Mouse (Mus musculus) mesoderm, embryonic 11.5 days (tissue): ENCODE measurements around the gene Rffl.
A peak's percentile ranks its signal among the peaks of the same experiment; 100 is the strongest.
"Not testable (repeated sequence)": the region's sequence is repeated elsewhere in the genome, so short reads cannot be mapped to it uniquely, and the experiment has no call there.

Experiments
- DNase-seq: peaks from one replicate; pipeline ENCODE4 v3.0.0-alpha.2; 2012; ENCODE audit warnings: low read depth, low spot score

The Rffl gene

DNA sequence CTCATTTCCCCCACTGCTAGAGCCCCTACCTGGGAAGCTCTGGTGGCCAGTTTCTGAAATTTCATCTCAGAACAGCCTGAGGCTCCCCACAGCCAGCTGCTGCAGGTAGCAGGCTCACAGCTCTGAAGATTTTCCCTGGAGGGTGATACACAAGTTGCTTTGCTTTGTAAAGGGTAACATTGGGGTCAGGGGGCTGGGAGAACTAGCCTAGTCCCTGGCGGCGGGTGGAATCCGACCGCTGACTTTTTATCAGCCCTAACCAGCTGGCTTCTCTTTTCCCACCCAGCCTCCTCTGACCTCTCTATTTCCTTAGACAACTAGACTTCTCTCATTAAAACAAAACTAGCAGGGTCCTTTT lies 25.0 kb downstream of the Rffl start:
- no peak for DNase-seq

DNA sequence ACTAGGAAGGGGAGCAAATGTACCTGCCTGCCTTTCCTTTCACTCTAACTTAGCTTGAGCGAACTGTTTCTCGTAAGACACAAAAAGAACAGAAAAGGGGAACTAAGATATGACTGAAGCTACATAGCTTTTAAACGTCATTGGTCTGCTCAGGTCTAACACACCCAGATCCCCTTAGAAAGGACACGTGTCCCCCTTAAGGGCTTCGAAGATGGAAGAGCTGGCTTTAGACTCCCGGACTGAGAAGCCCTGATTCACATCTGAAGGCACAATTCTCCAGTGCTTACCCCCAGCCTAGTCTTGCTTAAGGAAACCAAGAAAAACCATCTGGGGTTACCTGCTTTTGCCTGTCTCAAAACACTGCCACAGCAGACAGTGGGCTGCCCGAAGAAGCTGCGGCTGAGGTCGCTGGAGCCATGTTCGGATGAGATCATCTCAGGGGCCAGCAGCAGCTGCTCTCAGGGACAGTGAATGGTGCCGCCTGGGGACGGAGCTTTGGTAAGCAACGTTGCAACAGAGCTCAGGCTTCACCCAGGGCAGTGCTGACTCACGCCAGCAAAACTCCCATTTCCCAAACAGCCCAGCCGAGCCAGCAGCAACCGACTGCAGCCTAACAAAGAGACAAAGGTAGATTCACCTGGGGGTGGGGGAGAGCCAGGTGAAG lies 25.5 kb downstream of the Rffl start:
- peak; percentile 43 for DNase-seq

GRCm38 (mm10) chr11:82844771-82845414 lies 26.1 kb downstream of the Rffl start:
- no peak for DNase-seq

DNA sequence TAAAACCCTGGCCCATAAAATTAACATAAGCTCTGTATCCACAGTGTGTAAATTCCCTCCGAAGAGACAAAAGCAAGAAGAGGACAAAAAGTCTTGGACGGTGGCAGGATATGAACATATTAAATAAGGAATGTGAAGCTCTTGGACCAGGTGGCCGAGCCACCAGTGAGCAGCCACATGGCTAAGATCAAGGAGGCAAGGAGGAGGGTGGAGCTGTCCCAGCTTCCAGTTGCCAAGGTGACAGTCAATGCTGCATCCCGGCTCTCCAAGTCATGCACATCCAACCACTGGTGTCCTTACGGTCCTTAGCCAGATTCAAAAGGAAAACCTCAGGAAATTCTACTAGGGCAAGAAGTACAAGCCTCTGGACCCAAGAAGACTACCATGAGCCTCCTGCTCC lies 32.5 kb downstream of the Rffl start:
- DNase-seq: no peak

- no peak for DNase-seq
Measured at GRCm38 (mm10) chr11:82837848-82838247, 33.2 kb downstream of the Rffl start.

DNA sequence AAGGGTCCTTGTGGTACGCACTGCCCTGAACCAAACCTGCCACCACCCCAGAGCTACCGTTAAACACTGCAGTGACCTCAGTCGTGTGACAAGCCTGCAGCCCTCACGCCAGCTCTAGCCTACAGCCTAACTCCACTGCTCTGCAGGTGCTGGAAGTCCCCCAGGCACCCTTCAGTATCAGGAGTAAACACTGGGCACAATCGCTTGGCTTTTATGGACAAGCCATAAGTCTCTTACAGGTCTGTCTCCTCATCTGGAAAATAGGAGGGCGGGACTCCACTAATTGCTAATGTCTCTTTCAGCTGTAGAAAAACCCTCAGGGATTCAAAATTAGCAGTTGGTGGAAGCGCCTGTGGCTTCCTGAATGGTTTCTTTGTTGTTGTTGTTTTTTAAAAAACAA lies 33.8 kb downstream of the Rffl start:
- no peak for DNase-seq

- no peak for DNase-seq
Measured at GRCm38 (mm10) chr11:82835616-82836432, 35.2 kb downstream of the Rffl start.

DNA sequence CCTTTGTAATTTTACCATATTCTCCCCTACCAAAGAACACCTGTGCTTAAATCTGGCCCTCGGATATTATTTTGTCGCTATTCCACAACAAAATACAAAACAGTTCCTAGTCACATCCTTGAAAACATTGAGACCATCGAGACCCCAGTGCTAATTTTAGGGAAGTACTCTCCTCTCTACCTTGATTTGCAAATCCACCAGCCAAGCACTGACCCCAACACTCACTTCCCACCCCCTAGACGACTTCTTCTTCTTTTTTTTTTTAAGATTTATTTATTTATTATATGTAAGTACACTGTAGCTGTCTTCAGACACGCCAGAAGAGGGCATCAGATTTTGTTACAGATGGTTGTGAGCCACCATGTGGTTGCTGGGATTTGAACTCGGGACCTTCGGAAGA lies 36.7 kb downstream of the Rffl start:
- DNase-seq: not testable (repeated sequence)

DNA sequence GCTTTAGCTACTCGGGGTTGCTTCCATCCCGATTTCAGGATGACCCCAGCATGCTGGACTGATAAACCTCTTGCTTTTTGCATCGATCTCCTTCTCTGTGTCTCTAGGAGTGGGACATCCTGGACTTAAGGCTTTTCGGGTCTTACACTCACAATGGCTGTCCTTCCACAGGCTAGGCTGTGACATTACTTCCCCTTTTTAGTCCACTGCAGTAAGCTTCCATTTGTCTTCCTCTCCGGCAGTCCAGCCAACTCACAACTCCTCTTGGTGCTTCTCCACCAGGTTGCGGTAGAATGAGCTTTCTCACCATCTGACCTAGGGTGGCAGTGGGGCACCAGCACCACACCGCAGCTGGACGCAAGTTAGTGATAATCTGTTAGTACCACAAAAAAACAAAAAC lies 37.1 kb downstream of the Rffl start:
- DNase-seq: no peak

DNA sequence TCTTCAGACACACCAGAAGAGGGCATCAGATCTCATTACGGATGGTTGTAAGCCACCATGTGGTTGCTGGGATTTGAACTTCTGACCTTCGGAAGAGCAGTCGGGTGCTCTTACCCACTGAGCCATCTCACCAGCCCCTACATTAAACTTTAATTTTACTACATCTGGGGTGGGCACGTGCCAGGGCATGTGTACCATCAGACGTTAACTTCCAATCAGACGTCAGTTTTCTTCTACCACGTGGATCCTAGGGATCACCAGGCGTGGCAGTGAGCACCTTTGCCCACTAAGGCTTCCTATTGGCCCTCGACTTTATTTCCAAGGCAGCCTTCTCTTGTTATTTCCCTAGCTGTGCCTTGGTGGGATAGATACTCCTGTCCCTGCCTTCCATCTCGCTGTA lies 38.6 kb downstream of the Rffl start:
- not testable (repeated sequence) for DNase-seq

DNA sequence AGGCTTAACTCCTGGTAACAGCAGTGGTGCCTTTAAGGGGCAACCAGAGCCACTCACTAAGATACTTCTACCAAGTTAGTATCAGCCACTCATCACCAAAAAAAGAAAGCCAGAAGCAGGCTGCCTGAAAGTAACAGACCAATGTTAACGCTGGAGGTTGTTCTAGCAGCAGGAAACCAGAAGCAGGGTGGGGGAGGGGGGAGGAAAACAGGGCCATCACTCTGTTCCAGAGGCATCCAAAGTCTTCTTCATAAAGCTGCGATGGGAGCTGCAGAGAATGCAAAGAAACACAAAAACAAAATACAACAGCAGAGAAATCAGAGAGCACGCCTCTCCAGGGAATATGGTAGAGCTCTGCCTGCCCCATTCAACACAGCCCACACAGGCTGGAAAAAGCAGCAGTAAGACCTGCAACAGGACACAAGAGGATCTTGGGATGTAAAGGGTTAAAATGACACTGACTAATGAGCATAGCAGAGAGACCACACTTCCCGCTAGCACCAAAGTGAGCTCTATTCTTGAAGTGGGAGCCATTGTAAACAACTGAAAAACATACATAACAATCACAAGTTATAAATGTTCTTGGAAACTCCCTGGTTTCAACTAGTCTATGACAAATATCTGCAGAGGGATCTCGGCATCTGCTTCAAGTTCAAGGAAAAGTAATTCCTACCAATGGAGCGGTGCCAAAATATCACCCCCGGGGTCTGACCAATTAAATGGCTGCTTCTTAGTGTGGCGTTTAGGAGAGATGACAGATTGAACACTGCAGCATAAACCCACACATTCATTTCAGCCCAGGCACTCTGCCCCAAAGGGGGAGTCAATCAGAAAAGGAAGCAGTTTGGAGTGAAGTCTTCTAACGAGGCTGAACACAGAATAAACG lies 39.8 kb downstream of the Rffl start:
- peak; percentile 49 for DNase-seq

DNA sequence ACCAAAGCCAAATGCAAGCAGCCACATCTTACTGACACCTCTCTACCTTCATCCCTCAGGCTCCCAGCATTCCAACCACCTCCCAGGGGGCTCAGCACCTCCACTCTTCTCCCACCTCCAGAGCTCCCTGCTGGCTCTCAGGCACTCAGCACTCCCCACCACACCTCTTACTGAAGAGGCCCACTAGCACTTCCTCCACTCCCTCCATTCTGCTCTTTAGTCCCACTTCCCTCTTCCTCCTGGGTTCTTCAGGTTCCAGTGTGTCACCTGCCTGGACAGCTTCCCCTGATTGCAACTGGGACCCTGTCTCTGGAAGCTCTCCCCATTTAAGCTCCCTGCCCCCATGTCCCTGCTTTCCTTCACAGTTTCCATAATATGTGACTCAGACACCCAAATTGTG lies 44.2 kb downstream of the Rffl start:
- DNase-seq: no peak

GRCm38 (mm10) chr11:82820788-82821456 lies 50.1 kb downstream of the Rffl start:
- DNase-seq: no peak

DNA sequence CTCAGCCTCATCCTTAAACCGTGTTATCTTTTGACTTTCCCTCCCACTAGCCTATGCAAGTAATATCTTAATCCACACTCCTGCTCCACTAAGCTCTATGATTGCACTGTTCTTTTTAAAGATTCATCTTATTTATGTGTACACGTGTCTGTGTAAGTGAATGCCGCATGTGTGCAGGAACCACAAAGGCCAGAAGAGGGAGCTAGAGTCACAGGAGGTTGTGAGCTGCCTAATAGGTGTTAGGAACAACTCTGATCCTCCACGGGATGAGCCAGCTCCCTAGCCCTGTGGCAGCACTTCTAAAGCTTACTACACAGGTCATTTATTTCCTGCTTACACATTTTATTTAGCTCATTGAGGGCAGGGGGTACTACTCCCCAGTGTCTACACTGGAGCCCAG lies 51.7 kb downstream of the Rffl start:
- peak; percentile 66 for DNase-seq

GRCm38 (mm10) chr11:82808485-82808884 lies 62.5 kb downstream of the Rffl start:
- DNase-seq: no peak

- DNase-seq: no peak
Measured at GRCm38 (mm10) chr11:82807370-82807769, 63.6 kb downstream of the Rffl start.

DNA sequence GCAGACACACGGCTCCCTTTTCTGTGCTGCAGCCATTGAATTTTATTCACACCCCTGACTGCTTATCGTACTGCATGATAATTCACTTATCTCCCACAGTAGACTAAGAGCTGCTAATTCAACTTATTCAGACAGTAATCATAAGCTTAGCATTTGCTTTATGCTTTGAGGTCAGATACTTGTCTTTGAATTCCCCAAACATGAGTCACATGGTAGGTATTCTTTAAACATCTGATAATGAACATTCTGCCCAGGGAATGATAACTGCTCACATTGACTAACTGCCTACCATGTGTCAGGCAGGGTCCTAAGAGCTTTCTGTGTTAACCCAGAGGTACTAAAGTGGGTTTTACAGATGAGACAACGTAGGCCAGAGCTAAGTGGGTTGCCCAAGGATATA lies 64.4 kb downstream of the Rffl start:
- no peak for DNase-seq

GRCm38 (mm10) chr11:82783453-82783852 lies 87.6 kb downstream of the Rffl start:
- no peak for DNase-seq

- no peak for DNase-seq
Measured at GRCm38 (mm10) chr11:82782197-82782596, 88.8 kb downstream of the Rffl start.

DNA sequence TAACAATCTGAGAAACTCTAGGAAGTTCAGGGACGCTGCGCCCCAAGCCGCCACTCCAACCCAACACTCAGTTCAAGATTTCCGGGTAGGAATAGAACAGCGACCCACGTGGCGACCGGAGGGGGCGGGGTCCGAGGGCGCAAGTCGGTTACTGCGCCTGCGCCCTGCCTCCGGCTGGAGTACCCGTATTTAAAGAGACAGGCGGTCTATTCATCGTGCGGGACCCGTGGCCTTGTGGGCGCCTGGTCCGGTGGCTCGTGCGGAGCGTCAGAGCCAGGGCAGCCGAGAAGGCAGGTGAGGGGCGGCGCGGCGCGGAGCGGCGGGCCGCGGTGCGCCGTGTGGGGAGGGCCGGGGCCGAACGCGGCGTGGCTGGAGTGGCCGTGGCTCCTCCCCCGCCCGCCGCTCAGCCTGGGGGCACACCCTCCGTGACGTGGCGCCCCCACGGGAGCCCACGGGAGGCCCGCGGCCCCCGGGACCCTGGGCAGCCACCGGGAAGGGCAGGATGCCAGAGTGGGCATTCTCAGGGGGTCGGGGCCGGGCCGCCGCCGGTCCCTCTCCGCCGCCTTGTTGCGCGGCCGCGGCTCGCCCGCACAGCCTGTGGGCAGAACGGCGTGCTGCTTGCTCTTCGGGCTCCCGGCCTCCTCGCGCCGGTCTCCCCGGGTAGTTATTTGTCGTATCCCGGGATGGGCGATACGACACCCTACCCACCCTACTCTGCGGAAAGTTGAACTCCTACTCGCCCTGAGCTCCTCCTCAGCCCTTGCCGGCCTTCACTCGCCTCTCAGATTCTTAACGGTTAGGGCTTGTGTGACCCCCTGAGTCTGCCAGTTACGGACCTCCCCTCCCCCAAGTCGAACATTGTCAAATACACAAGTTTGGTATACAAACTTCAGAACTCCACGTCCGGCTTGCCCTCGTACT lies 89.8 kb downstream of the Rffl start, which contains the start of gene Lig3:
TSS of gene Lig3 (plus strand) at position 126 of the 921 bp plus-strand sequence.
- peak; percentile 94 for DNase-seq
